Mouse (Mus musculus): ENCODE results near the gene Rnase13. TPM values are rescaled to one million over a fixed set of nuclear protein-coding genes. Genes with fewer than 3 reads are reported as not detected.
"Not testable (repeated sequence)": the region's sequence is repeated elsewhere in the genome, so short reads cannot be mapped to it uniquely, and the experiment has no call there.

The Rnase13 gene
- polyA plus RNA-seq, 1 experiment from 2014 or later = not detected

GRCm38 (mm10) chr14:51929309-51929943, 6.9 kb upstream of the Rnase13 start:
- 80% methylated on average over 8 of the region's 8 CpGs for WGBS
- ATAC-seq (ENCODE audit: insufficient number of reproducible peaks, insufficient read depth, low FRiP score, low TSS enrichment, low read depth) = no peak
- Histone ChIP-seq H3K9me3 (peaks cover 5% of the 10 kb centered on the region; the same call in 1 of the 2 replicates), H3K4me1 (replicated peaks) (peaks cover 8% of the 10 kb centered on the region), H3K27ac (no peak overlapping the region), H3K36me3 (no peaks in the 10 kb centered on the region), H3K4me3 (replicated peaks) (no peak overlapping the region), H3K27me3 (no peaks in the 10 kb centered on the region), H3K9ac (replicated peaks) (no peak overlapping the region), H3K4me2 (no peak overlapping the region)

GRCm38 (mm10) chr14:51926930-51927329, 4.4 kb upstream of the Rnase13 start:
- H3K36me3 ChIP-seq; H3K9me3 ChIP-seq; ATAC-seq (ENCODE audit: insufficient number of reproducible peaks, insufficient read depth, low FRiP score, low TSS enrichment, low read depth); H3K4me2 ChIP-seq; H3K9ac ChIP-seq (replicated peaks); H3K4me1 ChIP-seq (replicated peaks); H3K4me3 ChIP-seq (replicated peaks); H3K27ac ChIP-seq; H3K27me3 ChIP-seq: not testable (repeated sequence)
- 94% methylated on average over 11 of the region's 11 CpGs for WGBS

GRCm38 (mm10) chr14:51923492-51923891, 919 bp upstream of the Rnase13 start:
- Histone ChIP-seq H3K4me2 (no peak overlapping the region), H3K4me1 (replicated peaks) (no peaks in the 10 kb centered on the region; the same call in 1 of the 2 replicates), H3K4me3 (replicated peaks) (no peak overlapping the region), H3K9me3 (no peaks in the 10 kb centered on the region), H3K9ac (replicated peaks) (no peak overlapping the region), H3K27me3 (no peaks in the 10 kb centered on the region), H3K36me3 (no peaks in the 10 kb centered on the region), H3K27ac (no peak overlapping the region)
- ATAC-seq (ENCODE audit: insufficient number of reproducible peaks, insufficient read depth, low FRiP score, low TSS enrichment, low read depth) = no peak
- WGBS = 71% methylated on average over 4 of the region's 4 CpGs

GRCm38 (mm10) chr14:51922910-51923309, 337 bp upstream of the Rnase13 start:
- no peak overlapping the region for H3K4me2 ChIP-seq
- no peaks in the 10 kb centered on the region for H3K9me3 ChIP-seq
- WGBS = 79% methylated on average over 2 of the region's 2 CpGs
- no peaks in the 10 kb centered on the region; the same call in 1 of the 2 replicates for H3K27me3 ChIP-seq
- H3K4me1 ChIP-seq (replicated peaks) = no peaks in the 10 kb centered on the region; the same call in 1 of the 2 replicates
- no peaks in the 10 kb centered on the region for H3K36me3 ChIP-seq
- H3K9ac ChIP-seq (replicated peaks) = no peak overlapping the region
- no peak overlapping the region for H3K27ac ChIP-seq
- ATAC-seq (ENCODE audit: insufficient number of reproducible peaks, insufficient read depth, low FRiP score, low TSS enrichment, low read depth) = no peak
- no peak overlapping the region for H3K4me3 ChIP-seq (replicated peaks)

- Histone ChIP-seq H3K36me3 (no peaks in the 10 kb centered on the region), H3K9ac (replicated peaks) (no peak overlapping the region; the same call in 1 of the 2 replicates), H3K4me1 (replicated peaks) (no peaks in the 10 kb centered on the region; the same call in 1 of the 2 replicates), H3K9me3 (no peaks in the 10 kb centered on the region), H3K27ac (no peak overlapping the region), H3K4me2 (no peak overlapping the region), H3K27me3 (no peaks in the 10 kb centered on the region; the same call in 1 of the 2 replicates), H3K4me3 (replicated peaks) (no peak overlapping the region)
- 81% methylated on average over 16 of the region's 16 CpGs for WGBS
- ATAC-seq (ENCODE audit: insufficient number of reproducible peaks, insufficient read depth, low FRiP score, low TSS enrichment, low read depth) = 0 out of 2 replicates have a peak, but pooled peaks have one; percentile 28
These were observed 608 bp downstream of the Rnase13 start for GRCm38 (mm10) chr14:51921759-51922570.

- Histone ChIP-seq H3K9me3 (no peaks in the 10 kb centered on the region), H3K4me3 (replicated peaks) (no peak overlapping the region), H3K9ac (replicated peaks) (no peak overlapping the region), H3K4me1 (replicated peaks) (peaks cover 14% of the 10 kb centered on the region), H3K27me3 (no peaks in the 10 kb centered on the region; the same call in 1 of the 2 replicates), H3K4me2 (no peak overlapping the region), H3K36me3 (no peaks in the 10 kb centered on the region), H3K27ac (no peak overlapping the region)
- WGBS = 91% methylated on average over 4 of the region's 4 CpGs
- ATAC-seq (ENCODE audit: insufficient number of reproducible peaks, insufficient read depth, low FRiP score, low TSS enrichment, low read depth) = no peak
These were observed 3.6 kb downstream of the Rnase13 start for GRCm38 (mm10) chr14:51918966-51919365.

GRCm38 (mm10) chr14:51918125-51918524, 4.4 kb downstream of the Rnase13 start, which contains the start of gene Tppp2:
Tppp2 (plus strand) TSS chr14:51918425.
- Histone ChIP-seq H3K9me3 (no peaks in the 10 kb centered on the region), H3K27ac (no peak within 1 kb of the TSS), H3K4me1 (replicated peaks) (peaks cover 16% of the 10 kb centered on the region), H3K36me3 (no peaks in the 10 kb centered on the region), H3K4me2 (no peak within 1 kb of the TSS), H3K9ac (replicated peaks) (no peak within 1 kb of the TSS), H3K27me3 (no peaks in the 10 kb centered on the region; the same call in 1 of the 2 replicates), H3K4me3 (replicated peaks) (no peak within 1 kb of the TSS)
- ATAC-seq (ENCODE audit: insufficient number of reproducible peaks, insufficient read depth, low FRiP score, low TSS enrichment, low read depth) = no peak
- 85% methylated on average over 4 of the region's 4 CpGs for WGBS

GRCm38 (mm10) chr14:51916539-51916938, 6.0 kb downstream of the Rnase13 start:
- Histone ChIP-seq H3K36me3 (no peaks in the 10 kb centered on the region), H3K9ac (replicated peaks) (no peak overlapping the region), H3K27me3 (peaks cover 9% of the 10 kb centered on the region; the same call in 1 of the 2 replicates), H3K4me2 (no peak overlapping the region), H3K4me1 (replicated peaks) (peaks cover 19% of the 10 kb centered on the region), H3K4me3 (replicated peaks) (no peak overlapping the region), H3K9me3 (no peaks in the 10 kb centered on the region), H3K27ac (no peak overlapping the region)
- ATAC-seq (ENCODE audit: insufficient number of reproducible peaks, insufficient read depth, low FRiP score, low TSS enrichment, low read depth) = no peak
- 89% methylated on average over 4 of the region's 4 CpGs for WGBS

- Histone ChIP-seq H3K9me3 (no peaks in the 10 kb centered on the region), H3K4me1 (replicated peaks) (peaks cover 19% of the 10 kb centered on the region), H3K4me2 (peak overlapping the region; percentile 98), H3K4me3 (replicated peaks) (no peak overlapping the region), H3K9ac (replicated peaks) (no peak overlapping the region), H3K36me3 (no peaks in the 10 kb centered on the region), H3K27ac (peak overlapping the region; percentile 80), H3K27me3 (peaks cover 16% of the 10 kb centered on the region)
- WGBS = 26% methylated on average over 3 of the region's 3 CpGs
- no peak for ATAC-seq (ENCODE audit: insufficient number of reproducible peaks, insufficient read depth, low FRiP score, low TSS enrichment, low read depth)
These were observed 7.5 kb downstream of the Rnase13 start for GRCm38 (mm10) chr14:51915030-51915429.

GRCm38 (mm10) chr14:51913960-51914762, 8.4 kb downstream of the Rnase13 start, which contains the start of gene Ndrg2:
Ndrg2 (minus strand) TSS chr14:51914158.
- H3K4me1 ChIP-seq (replicated peaks) = peaks cover 19% of the 10 kb centered on the region
- WGBS = 3% methylated on average over 22 of the region's 23 CpGs
- H3K4me2 ChIP-seq = peak within 1 kb of the TSS; percentile 98
- peak; percentile 67; the same call in 1 of the 2 replicates for ATAC-seq (ENCODE audit: insufficient number of reproducible peaks, insufficient read depth, low FRiP score, low TSS enrichment, low read depth)
- peaks cover 16% of the 10 kb centered on the region for H3K27me3 ChIP-seq
- no peaks in the 10 kb centered on the region for H3K36me3 ChIP-seq
- peak within 1 kb of the TSS; percentile 64 for H3K4me3 ChIP-seq (replicated peaks)
- no peaks in the 10 kb centered on the region for H3K9me3 ChIP-seq
- H3K27ac ChIP-seq = peak within 1 kb of the TSS; percentile 80
- H3K9ac ChIP-seq (replicated peaks) = peak within 1 kb of the TSS; percentile 72
